Comparison of ENCODE assay signal across 23 mouse cellular contexts in genomic region chr10:120174192-120174705, GRCm38 (mm10).
"Had no signal": no experiment of that assay in that cellular context is flagged by ENCODE, and none has a peak within 500 bp of the region (broad histone marks: within the 10 kb centered on the region; RNA-seq: fewer than 3 reads in every experiment).

No protein-coding gene starts in this region.

- H3K4me3 ChIP-seq: heart, embryonic 13.5 days; heart, embryonic 15.5 days; intestine, embryonic 15.5 days; layer of hippocampus, adult 2 months; left cerebral cortex, adult 2 months; limb, embryonic 10.5 days; limb, embryonic 12.5 days; liver, embryonic 13.5 days had no signal

- DNase-seq: gastrocnemius, postnatal 14 days; gastrocnemius, postnatal 36 days; heart, adult 18-20 months; heart, postnatal 14 days; heart, postnatal 36 days; kidney, adult 18-20 months; kidney, adult 8-10 months; kidney, postnatal 10 days; kidney, postnatal 25 days; kidney, postnatal 4 days; liver; liver, embryonic 13.5 days had no signal

- H3K27ac ChIP-seq: heart, embryonic 13.5 days; heart, embryonic 15.5 days; hindbrain, embryonic 14.5 days; intestine, embryonic 15.5 days; layer of hippocampus, adult 2 months; left cerebral cortex, adult 2 months; limb, embryonic 10.5 days; limb, embryonic 12.5 days; liver, embryonic 13.5 days had no signal

- H3K4me1 ChIP-seq: heart, embryonic 15.5 days; intestine, embryonic 15.5 days; limb, embryonic 10.5 days; limb, embryonic 12.5 days had no signal

- H3K36me3 ChIP-seq: heart, embryonic 13.5 days; heart, embryonic 15.5 days; intestine, embryonic 15.5 days; limb, embryonic 10.5 days; limb, embryonic 12.5 days; liver, embryonic 13.5 days had no signal

- H3K9me3 ChIP-seq: heart, embryonic 13.5 days; heart, embryonic 15.5 days; limb, embryonic 10.5 days; liver, embryonic 13.5 days had no signal

- H3K27me3 ChIP-seq: heart, embryonic 13.5 days; heart, embryonic 15.5 days; intestine, embryonic 15.5 days; limb, embryonic 12.5 days; liver, embryonic 13.5 days had no signal

- ATAC-seq: hindbrain, embryonic 16.5 days; inflammation-experienced regulatory T-cells, adult 6 months; intestine, embryonic 15.5 days; intestine, postnatal 0 days had no signal
